Mouse (Mus musculus): ENCODE measurements around the gene Gm6890.
"Not testable (repeated sequence)": the region's sequence is repeated elsewhere in the genome, so short reads cannot be mapped to it uniquely, and the experiment has no call there.

The Gm6890 gene

DNA sequence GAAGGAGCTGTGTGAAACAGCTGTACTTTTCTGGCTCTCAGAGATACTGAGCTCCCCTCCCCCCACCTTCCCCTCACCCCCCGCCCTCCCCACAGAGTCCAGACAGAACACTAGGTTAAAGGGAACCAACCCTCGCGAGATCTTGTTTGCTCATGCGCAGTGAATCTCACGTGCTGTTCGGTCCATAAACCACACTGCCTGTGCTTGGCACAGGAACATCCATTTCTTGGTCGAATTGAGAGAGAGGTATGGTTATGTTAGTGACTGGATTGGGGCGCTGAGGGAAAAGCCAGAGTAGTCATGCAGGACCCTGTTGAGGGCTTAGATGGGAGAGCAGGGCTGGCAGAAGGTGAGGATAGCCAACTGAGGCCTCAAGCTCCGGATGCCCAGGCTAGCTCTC is at the start of gene Gm6890:
TSS of gene Gm6890 (plus strand) at position 301 of the 400 bp plus-strand sequence.
- DNase-seq = not testable (repeated sequence)

DNA sequence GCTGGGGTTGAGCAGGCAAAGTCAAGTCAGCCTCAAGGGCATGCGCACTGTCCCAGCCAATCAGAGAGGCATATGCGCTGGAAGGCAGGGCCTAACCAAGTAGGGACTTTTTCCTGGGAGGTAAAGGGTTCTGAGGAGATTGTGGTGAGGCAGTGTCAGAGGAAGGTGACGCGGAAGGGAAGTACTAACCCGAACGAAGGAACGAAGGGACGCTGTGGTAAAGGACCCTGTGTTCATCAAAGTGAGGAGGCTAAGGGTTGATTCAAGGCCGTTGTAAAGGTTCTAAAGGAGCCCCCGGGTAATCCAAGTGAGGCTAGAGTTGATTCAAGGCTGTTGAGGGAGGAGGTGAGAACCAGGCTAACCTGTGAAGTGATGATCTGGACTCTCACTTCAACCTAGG is 14.5 kb upstream of the Gm6890 start:
- not testable (repeated sequence) for DNase-seq

DNA sequence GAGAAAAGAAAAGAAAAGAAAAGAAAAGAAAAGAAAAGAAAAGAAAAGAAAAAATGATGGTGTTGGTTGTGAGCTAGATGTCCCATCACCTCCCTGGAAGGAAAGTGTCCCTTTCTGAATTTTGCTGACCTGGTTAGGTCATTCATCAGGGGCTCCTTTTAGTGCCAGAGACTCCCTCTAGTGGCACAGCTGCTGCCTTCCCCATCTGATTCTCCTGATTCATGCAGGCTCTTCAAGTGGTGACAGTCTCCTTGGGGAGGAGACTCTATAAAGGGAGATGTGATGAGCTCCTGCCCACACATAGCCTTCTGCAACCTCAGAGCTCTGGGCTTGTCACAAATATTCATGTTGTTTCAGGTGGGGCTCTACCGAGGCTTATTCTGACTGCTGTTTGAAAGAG is 30.0 kb downstream of the Gm6890 start:
- not testable (repeated sequence) for DNase-seq
